Mouse (Mus musculus) heart, postnatal 14 days (tissue): ENCODE data around the gene Sergef. TPM values are rescaled to one million over a fixed set of nuclear protein-coding genes. Genes with fewer than 3 reads are reported as not detected.

Experiments
- DNase-seq, 2 experiments: peaks; one replicate each; pipeline ENCODE4 v3.0.0; 2021 to 2022
- intact Hi-C: fragments of 180-260 bp; cut with DNase I; formaldehyde crosslinking; loops from one replicate; pipeline ENCODE4 v1.15.1; 2025
- total RNA-seq, 2 experiments: library from RNA; stranded (reverse); gene quantifications; 2 replicates each; pipeline ENCODE4 v1.2.3; 2021

Sergef gene
- total RNA-seq, 2 experiments from 2014 or later = 3.7 to 4.1 TPM

DNA sequence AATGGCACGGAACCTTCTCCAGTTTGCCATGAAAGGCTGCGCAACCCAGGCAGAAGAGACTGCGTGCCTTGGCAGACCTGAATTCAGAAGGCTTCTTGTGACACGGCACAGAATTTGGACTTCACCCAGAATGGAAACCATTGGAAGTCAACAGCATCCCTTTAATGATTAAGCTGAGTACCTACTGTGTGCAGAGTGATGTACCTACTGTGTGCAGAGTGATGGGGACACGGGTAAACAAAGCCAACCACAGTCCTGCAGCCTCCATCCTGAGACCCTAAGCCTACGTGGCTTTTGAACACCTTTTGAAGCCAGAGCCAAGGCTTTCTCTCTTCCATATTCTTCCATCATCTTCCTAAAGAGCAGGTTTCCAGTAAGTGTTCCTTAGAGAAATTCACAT, 56.9 kb downstream of the Sergef start:
- intact Hi-C loops = no loop called here

DNA sequence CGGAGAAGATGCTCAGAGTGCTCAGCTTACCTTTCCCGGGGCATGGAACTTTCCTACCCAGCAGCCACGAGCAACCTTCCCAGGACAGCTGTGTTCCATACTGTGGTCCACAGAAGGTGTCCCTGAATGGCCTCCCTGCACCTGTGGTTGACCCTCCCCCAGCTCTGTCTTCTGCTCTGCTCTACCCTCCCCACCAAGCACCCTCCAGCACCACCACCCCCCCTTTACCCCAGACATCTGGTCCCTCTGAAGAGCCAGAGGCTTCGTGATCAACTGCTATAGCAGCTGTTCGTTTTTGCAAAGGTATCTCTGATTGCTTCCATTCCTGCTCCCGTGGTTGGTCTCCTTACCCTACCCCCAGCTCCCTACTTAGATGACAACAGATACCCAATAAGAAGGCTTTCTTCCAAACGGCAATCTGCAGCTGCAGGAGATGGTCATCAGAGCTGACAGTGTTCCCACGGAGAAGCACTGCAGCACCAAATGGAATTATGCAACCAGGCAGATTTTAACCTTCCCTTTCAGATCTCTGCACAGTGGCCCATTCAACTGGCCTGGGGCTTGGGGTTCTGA, 58.2 kb downstream of the Sergef start:
- intact Hi-C loops = no loop called here
- DNase-seq = no peak

More for the DNA sequence above, 56.9 kb downstream of the Sergef start:
- no peak for DNase-seq

DNA sequence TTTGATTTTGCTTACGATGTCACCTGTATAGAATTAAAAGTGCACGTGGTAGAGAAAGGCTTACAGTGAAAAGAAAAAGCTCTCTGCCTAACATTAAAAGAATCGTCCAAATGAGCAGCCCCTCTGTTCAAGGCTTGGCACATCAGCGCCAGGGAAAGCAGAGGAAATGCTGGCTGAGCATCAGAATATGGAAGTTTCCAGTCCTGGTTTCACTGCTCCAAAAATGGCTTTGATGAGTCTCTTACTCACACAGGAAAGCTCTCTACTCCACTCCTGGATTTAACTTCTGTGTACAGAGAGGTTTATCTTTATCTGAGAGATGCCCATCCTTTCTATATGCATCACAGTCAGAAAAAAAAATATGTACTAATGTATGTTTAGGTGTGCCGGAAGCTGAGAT, 61.5 kb downstream of the Sergef start:
- DNase-seq = no peak
- intact Hi-C loops = no loop called here

DNA sequence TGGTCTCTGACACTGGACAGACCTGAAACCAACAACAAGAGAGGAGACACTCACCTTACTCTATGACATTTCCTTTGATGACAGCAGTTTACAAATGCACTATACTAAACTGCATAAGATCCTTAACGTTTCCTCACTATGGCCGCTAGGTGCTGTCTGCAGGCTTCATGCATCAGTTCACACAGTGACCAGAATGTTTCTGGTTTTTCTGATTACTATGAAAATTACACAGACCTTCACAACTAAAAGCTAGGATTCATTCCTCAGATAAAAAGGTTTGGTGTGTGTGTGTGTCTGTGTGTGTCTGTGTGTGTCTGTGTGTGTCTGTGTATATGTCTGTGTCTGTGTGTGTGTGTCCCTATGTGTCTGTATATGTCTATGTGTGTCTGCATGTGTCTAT, 63.7 kb downstream of the Sergef start:
- intact Hi-C loops = no loop called here

DNA sequence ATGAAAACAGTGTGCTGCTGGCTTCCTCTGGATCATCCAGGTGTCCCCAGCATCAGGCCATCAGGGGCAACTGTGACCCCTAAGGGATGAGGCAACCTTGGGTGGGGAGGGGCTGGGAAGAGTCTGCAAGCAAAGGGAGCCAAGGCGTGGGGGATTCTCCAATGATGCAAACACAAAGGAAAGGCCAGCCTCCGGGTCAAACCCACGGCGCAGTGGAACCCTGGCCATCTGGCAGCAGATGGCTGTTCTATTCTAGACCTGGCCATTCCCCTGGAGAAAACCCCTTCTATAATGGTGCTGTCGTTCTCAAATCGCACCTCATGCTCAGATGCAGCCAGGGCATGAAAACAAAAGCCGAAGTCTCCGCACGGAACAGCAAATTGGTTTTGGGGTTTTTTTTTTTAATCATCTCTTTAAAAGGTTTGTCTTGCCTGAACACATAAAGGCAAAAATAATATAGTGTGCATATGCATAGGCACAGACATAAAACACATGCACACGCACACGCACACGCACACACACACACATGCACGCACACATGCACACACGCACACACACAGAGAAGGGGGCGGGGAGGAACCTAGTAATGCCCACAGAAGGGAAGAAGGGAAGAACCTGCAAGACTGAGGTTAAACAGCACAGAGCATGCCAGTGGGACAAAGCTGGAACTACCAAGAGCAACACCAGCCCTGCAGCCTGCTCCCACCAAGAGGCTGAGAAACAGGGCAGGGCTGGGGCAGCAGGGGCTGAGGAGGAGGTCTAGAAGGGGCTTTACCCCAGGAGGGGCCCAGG, 66.6 kb downstream of the Sergef start:
- intact Hi-C loops = no loop called here
- DNase-seq = no peak

More for the DNA sequence above, 63.7 kb downstream of the Sergef start:
- DNase-seq = no peak

DNA sequence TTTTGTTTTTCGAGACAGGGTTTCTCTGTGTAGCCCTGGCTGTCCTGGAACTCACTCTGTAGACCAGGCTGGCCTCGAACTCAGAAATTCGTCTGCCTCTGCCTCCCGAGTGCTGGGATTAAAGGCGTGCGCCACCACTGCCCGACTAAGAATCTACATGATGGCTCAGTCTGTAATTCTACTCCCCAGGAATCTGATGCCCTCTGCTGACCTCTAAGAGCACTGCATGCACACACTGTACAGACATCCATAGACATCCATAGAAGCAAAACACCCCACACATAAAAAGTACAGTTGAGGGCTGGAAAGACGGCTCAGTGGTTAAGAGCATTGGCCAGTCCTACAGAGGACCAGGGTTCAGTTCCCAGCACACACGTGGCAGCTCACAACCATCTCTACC, 70.1 kb downstream of the Sergef start:
- DNase-seq = peak; percentile 33 to 58
- intact Hi-C loops = loop anchor here (1.0 kb wide), 1 partner anchor 176 kb away; no protein-coding TSS in a partner anchor

DNA sequence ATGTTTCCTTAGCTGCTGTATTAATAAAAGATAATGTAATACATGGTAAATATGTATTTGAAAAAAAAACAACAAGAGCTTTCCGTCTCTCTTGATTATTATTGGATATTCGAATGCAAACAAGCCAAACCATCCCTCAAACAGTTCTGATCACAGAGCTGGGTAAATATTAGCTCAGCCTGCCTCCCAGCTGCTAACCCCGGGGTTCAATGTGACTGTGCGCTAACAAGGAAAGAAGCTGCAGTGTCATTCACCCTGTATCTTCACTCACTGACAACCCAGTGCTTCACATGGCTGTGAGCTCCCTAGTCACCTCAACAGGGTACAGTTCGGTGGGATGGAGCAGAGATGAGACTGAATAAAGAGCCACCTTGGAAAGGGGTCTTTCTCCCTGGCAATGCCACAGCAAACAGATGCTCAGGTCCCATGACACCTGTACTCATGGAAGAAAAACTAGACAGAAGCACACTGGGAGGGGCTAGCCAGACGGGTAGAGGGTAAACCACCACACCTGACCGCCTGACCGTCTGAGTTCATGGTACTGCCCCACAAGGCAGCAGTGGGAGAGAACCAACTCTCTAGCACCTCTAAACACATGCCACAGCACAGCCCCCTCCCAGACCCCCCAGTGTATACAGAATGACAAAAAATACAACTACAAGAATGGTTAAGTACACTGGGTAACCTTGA, 73.1 kb downstream of the Sergef start:
- no peak for DNase-seq
- intact Hi-C loops = no loop called here

DNA sequence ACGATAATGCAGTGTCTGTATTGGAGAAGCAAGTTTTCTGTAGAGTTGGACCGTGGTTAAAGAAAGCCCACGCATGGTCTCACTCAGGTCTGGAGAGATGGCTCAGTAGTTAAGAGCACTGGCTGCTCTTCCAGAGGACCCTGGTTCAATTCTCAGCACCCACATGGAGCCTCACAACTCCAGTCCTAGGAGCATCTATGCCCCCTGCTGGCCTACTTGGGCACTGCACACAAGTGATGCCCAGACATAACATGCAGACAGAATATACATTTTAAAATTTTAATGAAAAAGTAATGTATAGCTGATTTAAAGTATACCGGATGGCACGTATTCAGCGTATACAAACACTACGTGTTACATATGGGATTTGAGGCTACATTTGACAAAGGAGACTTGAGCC, 74.2 kb downstream of the Sergef start:
- DNase-seq = no peak
- intact Hi-C loops = no loop called here

DNA sequence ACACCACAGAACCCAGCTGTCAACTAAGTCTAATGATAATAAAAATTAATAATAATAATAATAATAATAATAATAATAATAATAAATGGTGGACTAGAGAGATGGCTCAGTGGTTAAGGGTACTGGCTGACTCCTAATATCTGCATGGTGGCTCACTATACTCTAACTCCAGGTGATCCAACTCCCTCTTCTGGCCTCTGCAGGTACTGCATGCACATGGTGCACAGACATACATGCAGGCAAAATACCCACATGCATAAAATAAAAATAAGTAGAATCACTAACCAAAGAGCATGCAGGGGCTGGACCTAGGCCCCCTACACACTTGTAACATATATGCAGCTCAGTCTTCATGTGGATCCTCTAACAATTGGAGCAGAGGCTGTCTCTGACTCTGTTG, 75.8 kb downstream of the Sergef start:
- intact Hi-C loops = no loop called here
- DNase-seq = no peak

DNA sequence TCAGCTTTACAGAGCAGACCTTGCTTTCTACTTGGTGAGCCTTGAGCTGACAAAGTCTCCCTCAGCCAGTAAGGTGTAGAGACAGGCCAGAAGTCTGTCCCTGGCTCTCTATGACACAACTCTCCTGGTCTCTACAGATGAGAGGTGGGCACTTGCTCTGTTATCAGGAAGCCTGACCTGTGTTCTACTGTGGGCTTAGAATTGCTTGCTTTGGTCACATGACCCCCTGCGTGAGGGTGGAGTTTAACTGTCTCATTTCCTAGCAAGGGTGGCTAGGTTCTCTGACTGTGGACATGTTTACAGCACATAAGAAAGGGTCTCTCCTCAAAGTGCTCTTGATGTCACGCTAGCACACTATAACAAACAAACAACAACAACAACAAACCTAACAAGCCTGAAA, 79.5 kb downstream of the Sergef start:
- no peak for DNase-seq
- intact Hi-C loops = no loop called here

DNA sequence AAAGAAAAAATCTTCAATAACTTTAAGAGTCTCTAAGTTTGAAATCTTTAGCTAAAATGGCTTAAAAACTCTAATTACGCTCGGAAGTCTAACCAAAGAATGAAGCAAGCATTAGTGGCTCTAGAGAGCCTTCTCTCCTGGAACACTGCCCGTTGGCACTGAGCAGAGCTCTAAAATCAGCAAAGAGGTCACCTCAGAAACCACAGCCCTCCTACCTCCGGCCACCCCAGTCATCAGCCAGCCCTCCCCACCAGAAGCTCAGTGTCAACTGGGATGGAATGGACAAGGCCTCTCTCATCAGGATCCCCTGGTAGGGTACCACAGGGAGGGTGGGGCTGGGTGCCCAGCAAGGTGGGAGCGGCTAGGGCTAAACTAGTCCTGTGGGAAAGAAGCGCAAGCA, 80.0 kb downstream of the Sergef start:
- intact Hi-C loops = no loop called here
- peak; percentile 56 to 69 for DNase-seq

DNA sequence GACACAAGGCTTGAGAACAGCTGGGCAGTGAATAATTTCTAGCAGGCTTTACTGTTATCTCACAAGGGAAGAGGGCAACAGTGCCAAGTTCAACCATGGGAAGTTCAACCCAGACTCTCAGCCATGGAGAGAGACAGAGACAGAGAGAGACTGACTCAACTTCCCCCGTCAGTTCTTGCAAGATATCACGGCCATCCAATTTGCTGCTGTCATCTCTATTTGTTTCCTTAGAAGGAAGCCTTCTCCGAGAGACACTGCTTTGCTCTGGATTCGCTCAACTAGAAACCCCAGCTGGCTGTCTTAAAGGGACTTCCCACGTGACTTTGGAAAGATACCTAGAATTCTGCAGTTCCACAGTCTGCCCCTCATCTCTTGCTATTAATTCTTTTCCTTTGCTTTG, 80.6 kb downstream of the Sergef start:
- DNase-seq = no peak

DNA sequence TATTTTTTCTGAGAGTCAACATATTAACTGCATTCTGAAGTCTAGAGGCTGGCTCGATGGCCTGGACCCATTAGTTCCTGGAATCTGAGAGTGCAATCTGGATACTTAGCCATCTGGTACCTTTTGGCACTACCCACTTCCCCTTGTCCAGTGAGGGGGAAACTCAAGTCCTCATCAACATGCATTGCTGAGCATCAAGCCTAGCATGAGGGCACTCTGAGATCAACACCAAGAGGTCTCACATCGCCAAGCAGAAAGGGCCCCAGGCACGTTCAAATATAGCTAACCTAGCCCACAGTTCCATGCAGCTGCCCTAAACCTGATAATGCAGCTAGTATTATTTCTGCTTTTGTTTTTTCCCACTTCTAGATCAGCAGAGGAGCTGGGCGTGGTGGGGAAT, 81.6 kb downstream of the Sergef start:
- intact Hi-C loops = loop anchor here (1.0 kb wide), 1 partner anchor 21 kb away; no protein-coding TSS in a partner anchor
- DNase-seq = no peak

More for the DNA sequence above, 80.6 kb downstream of the Sergef start:
- intact Hi-C loops = no loop called here

DNA sequence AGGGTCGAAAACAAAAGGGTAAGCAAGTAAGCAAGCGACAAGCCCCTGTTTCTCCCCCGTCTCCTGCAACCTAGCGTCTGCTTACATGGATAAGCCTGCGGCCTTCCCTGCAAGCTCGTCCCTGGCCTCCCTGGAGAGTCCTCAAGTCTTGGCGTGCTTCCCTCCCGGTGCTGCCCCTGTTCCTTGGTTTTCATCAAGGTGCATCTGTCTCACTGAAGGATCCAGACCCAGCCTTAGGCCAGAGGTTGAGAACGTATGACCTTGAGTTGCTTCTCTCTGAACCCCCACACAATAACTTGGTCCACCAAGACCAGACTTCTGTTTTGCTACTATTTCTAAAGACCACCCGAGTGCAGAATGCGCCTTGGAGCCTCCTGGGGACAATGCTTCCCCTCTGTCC, 82.2 kb downstream of the Sergef start:
- DNase-seq = no peak

DNA sequence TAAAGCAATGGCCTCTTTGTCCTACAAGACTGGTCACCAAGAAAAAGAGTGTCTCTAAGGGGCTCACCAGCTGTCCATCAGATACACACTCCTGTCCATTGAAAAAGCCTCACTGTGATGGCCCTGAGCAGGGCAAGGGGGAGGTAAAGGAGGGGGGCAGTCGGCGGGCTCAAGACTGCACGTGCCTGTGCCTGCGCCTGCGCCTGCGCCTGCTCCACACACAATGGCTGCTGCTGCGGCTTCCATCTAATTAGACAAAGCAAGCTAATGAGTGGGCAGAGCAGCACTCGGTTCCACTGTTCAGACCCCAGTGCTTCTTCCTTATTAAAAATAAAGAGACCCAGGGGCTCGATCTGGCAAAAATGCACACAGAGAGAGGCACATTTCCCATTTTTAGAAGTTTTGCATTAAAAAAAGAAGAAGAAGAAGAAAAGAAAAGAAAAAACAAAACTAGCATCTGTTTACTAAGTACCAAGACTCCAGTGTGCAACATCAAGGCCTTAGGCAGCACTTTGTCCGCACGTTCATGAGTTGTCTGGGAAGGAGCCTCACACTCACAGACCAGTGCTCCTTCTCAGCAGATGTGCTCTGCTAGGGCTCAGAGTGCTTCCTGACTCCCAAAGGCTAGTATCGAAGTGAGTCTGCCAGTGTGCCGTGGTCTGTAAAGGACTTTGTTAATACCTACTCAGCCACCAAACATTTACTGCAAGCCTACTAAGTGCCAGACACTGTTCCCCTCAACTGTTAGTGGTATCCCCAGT, 83.1 kb downstream of the Sergef start:
- DNase-seq = no peak
- intact Hi-C loops = no loop called here

More for the DNA sequence above, 82.2 kb downstream of the Sergef start:
- intact Hi-C loops = no loop called here

DNA sequence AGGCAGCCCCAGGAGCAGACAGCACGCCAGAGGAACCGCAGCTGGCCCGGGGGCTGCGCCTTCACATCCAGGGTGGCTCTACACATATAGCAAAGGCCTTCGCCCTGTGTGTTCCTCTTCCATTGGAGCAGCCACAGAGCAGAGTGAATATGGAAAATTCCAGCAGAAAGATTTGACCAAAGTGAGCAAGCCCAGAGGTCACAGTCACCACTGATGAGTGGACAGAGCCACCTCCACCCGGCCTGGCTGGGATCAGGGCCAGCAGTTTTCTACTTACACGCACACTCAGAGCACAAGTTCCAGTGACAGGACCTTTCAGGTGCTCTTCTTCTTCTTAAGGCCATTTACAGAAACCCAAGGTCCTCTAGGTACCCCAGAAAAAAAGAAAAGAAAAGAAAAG, 83.9 kb downstream of the Sergef start:
- DNase-seq = no peak
- intact Hi-C loops = no loop called here

DNA sequence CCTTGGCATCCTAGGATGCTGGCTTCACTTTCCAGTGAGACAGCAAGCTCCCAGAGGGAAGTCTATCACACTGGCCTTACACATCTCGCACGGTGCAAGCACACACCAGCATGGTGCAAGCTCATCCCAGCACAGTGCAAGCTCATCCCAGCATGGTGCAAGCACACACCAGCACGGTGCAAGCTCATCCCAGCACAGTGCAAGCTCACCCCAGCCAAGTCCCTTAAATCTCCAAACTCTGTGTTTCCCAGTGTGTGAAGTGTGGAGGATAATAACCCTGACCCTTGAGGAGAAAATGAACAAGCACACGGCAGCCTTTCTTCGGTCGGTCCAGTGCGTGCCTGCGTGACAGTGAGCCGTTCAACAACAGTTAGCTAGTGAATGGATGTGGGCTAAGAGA, 84.8 kb downstream of the Sergef start:
- intact Hi-C loops = no loop called here
- no peak for DNase-seq

DNA sequence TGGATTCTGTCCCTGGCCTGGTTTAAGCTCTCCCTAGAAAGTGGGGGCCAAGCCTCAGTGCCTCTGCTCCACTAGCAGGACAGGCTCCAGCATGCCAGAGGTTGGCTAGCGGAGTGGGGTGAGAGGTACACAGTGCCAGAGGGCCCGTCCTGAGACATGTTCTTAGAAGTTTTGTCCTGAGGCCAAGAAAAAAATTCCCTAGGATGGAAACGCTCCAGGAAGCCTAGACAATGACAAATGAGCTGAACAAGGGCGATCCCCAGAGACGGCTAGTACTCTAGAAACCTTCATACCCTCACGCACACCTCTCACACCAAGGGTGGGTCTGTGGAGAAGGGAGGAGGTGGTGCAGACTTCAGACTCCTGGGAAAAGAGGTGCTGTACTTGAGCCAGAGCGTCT, 85.6 kb downstream of the Sergef start:
- intact Hi-C loops = no loop called here
- peak; percentile 25 to 57 for DNase-seq

DNA sequence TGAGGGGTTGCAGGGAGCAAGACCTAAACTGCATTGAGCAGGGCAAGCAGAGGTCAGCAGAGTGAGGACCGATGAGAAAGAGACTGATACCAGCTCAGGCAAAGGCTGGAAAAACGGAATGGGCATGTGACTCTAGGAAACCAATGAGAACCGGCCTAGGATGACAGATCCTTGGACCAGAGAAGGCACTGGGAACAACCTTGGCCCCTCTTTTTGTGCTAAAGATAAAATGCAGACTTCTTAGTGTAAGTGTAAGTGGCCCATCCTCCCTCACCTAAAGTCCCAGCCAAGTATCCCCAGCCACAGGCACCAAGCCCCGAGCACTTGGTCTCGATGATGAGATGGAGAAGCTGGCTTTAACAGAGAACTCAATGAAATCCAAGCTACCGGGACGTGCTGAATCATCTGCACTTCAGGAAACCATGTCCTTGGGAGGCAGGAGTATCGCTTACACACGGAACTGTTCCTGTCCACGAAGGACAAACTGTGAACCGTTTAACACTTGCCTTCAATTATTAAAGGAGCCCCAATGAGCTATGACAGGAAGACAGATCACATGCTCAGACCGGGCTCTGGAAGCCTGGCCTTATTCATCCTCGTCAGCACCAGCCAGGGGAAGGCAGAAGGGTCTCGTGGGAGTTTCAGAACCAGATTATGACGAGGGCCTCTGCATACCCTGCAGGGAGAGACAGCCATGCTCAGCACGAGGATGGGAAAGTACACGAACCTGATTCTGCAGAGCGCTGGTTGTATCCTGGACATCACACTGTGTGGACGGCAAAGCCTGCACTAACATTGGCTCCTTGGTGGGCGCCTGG, 87.5 kb downstream of the Sergef start:
- no peak for DNase-seq
- intact Hi-C loops = no loop called here

DNA sequence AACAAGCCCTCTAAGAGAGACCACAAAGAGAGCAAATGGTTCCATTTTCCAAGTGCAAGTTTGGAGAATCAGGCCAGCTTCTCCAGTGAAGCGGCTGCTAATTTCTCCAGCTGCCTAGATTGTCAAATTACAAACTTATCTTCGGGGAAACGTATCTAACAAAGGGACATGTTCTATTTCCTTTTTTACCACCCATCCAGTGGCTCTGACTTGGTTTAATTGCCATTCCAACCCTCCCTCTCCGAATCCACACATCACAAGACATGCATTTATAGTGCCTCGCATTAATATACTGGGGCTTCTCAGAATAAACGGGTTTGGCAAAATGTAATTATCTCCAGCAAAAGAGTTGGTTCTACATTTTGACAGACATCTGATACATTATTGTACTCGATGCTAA, 88.4 kb downstream of the Sergef start:
- intact Hi-C loops = no loop called here
- no peak for DNase-seq
